Mouse (Mus musculus) cerebellum, postnatal 4 days (tissue): ENCODE data around the gene Ift22.
"Not testable (repeated sequence)": the region's sequence is repeated elsewhere in the genome, so short reads cannot be mapped to it uniquely, and the experiment has no call there.

Experiments
- DNase-seq, 2 experiments: peaks; one replicate each; pipeline ENCODE4 v3.0.0; 2022; ENCODE audit warnings: low spot score in 2 of 2, mixed read lengths in 1 of 2

The Ift22 gene

DNA sequence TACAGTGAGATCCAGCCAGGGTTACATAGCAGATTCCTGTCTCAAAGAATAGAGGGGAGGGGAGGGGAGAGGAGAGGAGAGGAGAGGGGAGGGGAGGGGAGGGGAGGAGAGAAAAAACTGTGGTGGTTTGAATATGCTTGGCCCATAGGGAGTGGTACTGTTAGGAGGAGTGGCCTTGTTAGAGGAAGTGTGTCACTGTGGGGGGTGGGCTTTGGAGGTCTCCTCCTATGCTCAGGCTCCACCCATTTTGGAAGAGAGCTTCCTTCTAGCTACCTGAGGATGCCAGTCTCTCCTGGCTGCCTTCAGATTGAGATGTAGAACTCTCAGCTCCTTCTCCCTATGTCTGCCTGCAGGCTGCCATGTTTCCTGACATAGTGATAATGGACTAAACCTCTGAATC lies 39.9 kb downstream of the Ift22 start:
- no peak for DNase-seq

DNA sequence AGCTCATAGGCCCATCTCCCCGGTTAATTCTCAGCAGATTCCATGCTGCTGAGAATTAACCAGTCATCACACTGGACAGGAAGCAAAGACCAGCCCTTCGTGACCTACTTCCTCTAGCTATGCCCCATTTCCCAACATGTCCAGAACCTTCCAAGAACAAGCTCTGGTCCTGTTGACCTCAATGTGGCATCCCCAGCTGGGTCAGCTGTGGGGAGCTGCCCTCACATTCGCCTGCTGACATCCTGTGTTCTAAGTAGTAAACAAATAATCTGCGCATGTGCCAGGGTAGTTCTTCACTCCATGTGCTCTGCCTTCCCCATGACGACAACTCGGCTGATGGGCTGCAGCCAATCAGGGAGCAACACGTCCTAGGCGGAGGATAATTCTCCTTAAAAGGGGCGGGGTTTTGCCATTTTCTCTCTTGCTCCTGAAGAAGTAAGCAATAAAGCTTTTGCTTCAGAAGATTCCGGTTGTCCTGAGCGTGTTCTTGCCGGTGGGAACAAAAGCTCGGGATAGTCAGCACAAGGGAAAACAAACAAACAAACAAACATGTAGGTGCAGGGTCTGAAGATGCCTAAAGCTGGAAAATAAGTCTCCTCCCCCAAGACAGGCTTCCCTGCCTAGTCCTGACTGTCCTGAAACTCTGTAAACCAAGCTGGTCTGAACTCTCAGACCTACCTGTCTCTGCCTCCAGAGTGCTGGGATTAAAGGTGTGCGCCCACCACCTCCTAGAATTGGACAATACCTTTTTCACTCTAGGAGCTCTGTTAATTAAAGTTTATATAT lies 41.8 kb downstream of the Ift22 start:
- not testable (repeated sequence) for DNase-seq

GRCm38 (mm10) chr5:136950521-136950920 lies 42.6 kb downstream of the Ift22 start:
- no peak for DNase-seq

DNA sequence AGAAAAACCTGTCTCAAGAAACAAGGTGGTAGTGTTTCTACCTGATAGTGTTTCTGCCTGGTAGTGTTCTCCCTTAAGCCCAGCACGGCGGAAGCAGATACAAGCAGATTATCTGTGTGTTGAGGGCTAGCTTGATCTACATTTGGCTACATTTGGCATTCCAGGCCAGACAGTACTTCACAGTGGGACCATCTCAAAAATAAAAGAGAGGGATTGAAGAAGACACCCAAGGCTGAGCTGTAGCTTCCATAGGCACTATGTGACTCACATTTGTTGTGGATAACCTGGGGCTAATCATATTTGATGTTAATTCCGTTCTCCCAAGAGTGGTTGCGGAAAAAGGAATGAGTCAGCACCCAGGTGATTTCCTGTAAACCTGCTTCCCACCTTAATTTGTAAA lies 44.2 kb downstream of the Ift22 start:
- no peak for DNase-seq

- DNase-seq, result peak; percentile 83 to 92
Measured at GRCm38 (mm10) chr5:136953015-136953414, 45.1 kb downstream of the Ift22 start, which contains the start of gene Fis1. Fis1 (plus strand) TSS chr5:136953275.

DNA sequence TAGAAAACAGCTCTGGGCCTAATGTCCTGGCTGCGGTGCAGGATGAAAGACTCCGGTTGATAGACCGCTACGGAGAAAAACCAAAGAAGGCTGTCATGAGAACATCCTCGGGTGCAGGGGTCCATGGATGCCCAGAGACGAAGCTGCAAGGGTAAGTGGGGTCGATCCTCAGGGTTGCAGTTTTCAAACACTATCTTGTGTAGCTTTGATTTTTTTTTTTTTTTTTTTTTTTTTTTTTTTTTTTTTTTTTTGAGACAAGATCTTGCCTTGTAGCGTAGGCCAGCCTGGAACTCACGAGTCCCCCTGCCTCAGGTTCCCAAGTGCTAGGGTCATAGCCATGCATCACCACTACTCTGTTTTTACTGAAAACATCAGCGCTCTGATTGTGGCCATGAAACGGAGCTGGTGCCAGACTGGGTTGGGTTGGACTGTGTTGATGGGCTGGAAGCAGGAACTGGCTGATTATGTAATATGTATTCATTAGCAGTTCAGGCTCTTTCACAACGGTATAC lies 45.5 kb downstream of the Ift22 start:
- DNase-seq, result no peak

DNA sequence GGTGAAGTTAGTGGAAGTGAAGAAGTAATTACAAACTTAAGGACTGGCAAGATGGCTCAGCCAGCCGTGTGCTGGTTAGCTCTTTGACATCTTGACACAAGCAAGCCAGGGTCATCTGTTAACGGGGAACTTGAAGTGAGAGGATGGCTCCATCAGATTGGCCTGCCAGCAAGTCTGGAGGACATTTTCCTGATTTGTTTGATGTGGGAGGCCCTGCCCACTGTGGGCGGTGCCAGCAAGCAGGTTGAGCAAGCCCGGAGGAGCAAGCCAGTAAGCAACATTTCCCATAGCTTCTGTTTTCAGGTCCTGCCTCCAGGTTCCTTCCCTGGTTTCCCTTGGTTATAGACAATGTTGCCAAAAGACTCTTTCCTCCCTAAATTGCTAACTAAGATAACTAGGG lies 47.7 kb downstream of the Ift22 start:
- no peak for DNase-seq

DNA sequence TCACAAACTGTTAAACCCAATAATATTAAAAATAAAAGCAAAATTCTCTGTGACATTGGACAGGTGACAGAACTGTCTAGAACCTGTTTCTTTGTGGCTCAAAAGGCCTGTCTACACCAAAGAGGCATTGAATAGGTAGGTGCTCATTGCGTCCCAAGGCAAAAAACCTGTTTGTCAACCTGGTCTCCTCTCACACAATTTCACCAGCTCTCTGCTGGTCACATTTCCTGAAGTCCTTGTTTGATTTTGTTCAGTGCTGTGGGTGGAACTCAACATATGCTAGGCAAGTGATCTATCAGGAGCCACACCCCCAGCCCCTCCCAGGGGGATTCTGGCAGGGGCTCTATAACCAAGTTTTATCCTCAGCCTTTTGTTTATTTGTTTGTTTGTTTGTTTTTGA lies 49.3 kb downstream of the Ift22 start:
- DNase-seq, result no peak

GRCm38 (mm10) chr5:136958991-136959605 lies 51.1 kb downstream of the Ift22 start:
- DNase-seq, result no peak

DNA sequence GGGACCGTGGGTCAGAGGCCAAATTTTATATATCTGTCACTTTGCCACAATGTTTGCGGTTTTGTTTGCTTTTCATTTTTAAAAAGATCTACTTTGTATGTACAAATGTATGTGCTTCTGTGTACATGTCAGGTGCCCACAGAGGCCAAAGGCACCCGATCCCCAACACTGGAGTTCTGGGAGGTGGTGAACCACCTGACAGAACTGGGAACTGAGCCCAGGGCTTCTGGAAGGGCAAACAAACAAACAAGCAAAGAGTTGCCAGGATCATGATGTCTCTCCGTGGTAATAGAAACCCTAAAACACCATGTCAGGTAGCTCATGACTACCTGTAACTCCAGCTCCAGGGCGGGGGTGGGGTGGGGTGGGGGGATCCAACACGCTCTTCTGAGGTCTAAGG lies 52.1 kb downstream of the Ift22 start:
- DNase-seq, result no peak

DNA sequence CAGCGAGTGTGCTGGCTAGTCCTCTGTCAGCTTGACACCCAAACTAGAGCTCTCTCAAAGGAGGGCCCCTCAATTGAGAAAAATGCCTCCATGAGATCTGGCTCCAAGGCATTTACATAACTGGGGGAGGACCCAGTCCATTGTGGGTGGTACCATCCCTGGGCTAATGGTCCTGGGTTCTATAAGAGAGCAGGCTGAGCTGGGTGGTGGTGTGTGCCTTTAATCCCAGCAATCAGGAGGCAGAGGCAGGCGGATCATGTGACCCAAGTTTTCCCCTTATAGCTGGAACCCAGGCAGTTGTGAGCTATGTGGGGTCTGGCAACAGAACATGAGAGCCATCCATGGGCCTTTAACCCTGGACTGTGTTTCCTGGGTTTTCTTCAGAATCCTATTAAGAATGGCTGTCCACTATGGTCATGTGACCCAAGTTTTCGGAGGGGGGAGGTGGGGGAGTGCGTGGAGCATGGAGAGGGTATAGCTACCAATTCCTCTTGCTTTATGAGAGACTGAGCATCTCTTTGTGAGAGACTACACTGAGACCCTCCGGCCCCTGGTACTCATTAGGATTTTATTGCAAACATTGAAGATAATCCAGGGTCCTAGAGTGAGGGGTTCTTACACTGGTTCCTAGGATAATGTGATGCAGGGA lies 53.5 kb downstream of the Ift22 start:
- DNase-seq, result peak in 1 of 2 experiments; percentile 45

GRCm38 (mm10) chr5:136961983-136962461 lies 54.1 kb downstream of the Ift22 start:
- peak; percentile 56 to 81 for DNase-seq

GRCm38 (mm10) chr5:136962501-136962900 lies 54.6 kb downstream of the Ift22 start:
- peak; percentile 52 to 84 for DNase-seq

DNA sequence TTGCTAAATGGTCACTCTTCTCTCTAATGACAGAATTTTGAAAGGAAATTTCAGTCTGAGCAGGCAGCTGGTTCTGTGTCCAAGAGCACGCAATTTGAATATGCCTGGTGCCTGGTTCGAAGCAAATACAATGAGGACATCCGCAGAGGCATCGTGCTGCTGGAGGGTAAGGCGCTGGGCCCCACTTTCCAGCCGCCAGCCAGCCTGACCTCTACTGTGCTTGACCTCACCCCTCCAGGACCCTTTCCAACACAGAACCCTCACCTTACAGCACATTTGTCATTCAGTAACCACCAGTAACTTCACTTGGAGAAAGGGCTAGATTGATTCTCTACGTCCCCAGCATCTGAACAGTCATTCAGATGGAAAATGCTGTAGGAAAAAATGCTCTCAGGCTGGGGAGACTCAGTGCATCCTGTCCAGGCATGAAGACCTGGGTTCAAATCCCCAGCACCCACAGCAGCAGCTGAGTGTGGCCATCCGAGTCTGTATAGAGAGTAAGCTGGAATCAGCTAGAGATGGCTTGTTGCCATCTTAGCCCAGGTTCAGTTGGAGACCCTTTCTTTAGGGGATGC lies 55.1 kb downstream of the Ift22 start:
- no peak for DNase-seq
